Mouse (Mus musculus): ENCODE data around the gene Anapc15.

The Anapc15 gene

DNA sequence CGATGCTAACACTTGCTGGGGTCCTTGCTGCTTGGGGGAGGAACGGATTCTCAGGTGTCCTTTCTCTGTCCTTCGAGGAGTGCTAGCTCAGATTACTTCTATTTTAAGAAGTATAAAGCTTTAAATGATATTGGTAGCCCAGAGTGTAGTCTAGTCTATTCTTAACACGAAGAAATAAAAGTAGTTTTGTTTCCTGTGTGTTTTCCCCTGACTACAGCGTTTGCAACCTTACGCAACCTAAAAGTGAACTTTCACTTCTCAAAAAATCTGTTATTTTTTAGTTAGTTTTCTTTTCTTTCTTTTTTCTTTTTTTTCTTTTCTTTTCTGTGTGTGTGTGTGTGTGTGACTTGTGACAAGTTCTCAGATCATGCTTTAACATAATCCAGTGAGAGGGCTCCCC is 11.8 kb upstream of the Anapc15 start:
- no peak for DNase-seq

DNA sequence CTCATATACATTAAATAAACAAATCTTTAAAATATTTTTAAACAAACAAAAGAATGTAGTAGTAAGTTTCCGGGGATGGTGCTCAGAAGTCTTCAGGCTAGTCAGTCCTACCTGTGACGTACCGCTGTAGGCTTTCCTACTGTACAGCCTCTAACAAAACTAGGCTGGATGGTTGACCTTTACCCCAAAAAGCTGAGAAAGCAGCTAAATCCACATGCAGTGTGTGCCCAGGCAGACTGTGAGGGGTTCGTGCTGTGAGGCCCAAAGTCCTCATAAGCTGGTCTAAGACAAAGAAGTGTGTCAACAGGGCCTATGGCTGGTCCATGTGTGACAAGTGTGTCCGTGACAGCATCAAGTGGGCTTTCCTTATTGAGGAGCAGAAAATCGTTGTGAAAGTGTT is 10.7 kb upstream of the Anapc15 start:
- no peak for DNase-seq

DNA sequence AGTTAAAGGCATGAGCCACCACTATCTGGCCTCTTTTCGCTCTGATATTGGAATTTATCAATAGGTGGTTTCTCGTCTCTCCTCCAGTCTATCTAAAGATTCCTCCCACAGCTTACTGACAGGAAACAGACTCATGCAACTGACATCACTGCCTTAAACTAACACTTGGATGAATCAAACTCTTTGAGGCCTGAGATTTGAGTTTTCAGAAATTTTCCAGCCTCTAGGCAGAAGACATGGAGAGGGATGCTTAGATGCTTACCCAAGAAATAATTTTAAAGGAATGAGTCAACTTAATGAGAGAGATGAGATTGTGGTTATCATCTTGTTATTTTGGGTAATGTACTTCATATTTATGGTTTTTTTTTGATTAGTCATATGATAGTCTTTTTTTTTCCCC is 9.7 kb upstream of the Anapc15 start:
- no peak for DNase-seq

DNA sequence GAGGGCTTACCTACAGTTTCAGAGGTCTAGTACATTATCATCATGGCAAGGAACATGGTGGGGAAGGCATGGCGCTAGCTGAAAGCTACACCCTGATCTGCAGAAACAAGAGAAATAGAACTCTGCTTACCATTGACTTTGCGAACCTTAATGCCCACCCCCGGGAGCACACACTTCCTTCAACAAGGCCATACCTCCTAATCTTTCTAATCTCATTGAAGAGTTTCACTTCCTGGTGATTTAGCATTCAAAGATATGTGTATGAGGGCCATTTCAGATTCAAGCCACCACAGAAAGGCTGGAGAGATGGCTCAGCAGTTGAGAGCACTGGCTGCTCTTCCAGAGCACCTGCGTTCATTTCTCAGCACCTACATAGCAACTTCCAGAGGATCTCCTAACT is 6.4 kb upstream of the Anapc15 start, which contains the start of gene Folr2:
Gene Folr2, minus strand, starts transcription at position 101 of the 400 bp plus-strand sequence.
- no peak for DNase-seq

DNA sequence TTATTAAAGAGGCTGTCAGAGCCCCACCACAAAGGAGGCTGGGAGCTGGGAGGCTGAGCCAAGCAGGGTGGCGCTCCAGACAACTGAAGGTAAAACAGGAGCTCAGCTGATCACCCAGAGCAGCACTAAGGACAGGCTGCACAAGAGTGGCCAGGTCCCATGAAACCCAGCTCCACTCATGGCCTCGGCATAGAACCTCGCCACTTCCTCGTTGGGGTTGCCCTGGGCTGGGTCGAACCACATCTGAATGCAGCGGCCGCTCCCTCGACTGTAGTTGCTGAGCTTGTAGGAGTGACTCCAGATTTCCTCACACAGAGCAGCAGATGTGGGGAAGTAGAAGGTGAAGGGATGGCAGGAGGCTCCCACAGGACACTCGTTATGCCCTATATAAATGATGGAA is 5.2 kb upstream of the Anapc15 start:
- DNase-seq = no peak

DNA sequence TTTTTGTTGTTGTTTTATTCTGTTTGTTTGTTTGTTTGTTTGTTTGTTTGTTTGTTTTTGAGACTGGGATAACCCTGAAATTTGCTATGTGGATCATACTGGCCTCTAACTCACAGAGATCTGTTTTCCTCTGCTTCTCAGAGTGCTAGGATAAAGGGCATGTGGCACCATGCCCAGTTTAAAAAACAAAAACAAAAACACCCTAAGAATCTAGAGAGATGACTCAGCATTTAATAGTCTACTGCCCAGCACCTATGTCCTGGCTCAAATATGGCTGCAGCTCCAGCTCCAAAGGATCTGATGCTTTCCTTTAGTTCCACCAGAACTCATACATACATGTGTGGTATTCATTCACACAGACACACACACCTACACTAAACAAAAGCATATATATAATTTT is 2.5 kb upstream of the Anapc15 start:
- no peak for DNase-seq

DNA sequence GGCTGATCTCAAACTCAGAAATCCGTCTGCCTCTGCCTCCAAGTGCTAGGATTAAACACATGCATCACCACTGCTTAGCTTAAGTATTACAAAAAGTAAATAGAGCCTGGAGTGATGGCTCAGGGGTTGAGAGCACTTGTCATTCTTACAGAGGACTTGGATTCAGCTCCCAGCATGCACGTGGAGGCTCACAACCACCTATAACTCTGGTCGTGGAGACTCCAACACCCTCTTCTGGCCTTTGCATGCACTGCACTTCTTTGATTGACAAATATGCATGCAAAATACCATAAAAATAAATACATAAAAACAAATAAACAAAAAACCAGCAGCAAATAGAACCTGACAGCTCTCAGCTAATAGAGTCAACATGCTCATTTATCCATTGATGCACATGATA is 1.2 kb upstream of the Anapc15 start:
- DNase-seq = no peak

DNA sequence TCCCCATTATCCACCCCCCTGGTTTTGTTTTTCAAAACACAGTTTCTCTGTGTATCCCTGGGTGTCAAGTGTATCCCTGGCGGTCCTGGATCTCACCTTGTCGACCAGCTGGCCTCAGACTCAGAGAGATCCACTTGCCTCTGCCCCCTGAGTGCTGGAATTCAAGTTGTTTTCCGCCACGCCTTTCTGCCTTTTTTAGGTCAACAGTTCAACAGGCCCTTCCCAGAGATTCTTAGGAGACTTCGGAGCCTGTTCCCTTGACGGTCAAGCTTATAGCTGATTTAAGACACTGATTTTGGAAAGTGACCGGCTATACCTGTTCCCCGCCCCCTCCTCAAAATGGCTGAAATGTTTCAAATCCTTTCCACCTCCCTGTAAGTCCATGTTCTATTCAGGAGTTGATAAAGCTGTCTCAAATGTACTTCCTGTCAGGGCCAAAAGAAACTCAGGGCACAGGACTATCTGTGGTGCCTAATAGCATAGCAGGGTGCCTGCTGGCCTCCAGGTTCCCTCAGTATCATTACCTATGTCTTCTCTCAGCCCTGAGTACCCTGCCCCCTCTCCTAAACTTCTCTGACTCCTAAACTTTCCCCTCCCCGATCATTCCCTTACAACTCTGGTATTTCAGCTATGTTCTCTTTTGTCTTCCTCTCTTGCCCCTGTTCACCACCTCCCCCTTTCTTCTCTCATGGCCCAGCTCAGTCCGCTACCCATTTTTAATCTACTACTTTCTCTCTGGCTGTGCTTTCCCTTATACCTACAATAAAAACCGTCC is 3.2 kb downstream of the Anapc15 start:
- DNase-seq = no peak

DNA sequence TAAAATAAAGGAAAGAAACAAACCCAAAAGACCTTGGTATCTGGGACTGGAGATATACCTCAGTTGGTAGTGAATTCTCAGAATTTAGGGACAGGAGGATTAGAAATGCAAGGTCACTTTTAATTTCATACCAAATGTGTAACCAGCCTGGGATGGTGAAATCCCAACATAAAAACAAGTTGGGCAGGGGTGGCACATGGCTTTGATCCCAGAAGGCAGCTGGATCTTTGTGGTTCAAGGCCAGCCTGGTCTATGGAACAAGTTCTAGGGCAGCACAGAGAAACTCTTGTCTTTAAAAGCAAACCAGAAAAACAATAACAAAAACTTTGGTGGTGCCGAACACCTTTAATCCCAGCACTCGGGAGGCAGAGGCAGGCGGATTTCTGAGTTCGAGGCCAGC is 4.0 kb downstream of the Anapc15 start:
- DNase-seq = no peak

DNA sequence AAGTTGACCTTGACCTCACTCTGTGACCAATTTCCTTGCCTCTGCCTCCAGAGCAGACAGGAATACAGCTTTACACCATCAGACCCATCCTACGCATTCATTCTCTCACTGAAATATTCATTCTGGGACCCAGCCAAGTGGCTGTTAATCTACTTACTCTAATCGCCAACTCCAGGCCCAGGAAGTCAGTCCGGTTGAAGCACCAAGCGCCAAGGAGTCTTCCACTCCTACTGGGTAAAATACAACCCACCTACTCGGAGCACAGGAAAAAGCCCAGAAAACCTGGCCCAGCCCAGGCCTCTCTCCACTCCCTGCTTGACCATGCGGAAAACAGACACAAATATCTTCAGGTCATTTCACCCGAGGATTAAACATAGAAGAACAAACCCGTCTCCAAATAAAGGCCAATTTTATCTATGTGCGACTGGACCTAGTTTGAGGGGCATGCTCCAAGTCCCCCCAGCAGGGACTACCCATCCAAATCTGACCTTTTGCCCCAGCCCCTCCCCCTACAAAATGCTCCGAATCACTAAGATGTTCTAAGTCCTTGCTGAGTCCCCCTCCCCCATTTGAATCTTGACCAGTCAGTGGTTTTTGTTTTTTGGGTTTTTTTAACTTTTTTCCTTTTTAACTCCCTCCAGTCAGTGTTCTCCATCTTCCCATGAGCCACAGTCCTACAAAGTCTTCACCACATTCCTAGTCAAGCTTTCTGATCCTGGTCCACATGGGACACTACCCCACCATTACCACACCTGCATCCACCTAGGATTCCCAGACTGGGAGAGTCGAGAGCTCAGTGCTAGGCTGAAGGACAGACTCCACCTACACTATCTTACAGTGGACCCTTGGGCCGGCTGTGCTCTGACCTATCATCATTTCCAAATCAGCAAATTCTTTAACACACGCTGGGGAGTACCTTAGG is 5.0 kb downstream of the Anapc15 start:
- no peak for DNase-seq

DNA sequence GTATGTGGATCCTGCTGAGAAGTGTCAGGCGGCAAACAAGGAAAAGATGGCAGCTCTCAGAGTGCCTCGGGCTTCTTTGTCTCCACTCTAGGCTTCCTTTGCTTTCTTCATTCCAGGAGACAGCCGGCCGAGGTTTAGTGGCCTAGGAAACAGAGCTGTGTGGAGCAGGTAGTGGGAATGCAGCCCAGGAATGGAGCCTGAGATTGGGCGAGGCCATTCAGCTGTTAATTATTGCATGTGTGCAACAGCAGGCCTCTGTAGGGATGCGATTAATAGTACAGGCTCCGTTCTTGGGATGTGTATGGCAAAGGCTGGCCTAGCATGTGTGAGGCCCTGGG is 5.6 kb downstream of the Anapc15 start:
- no peak for DNase-seq

DNA sequence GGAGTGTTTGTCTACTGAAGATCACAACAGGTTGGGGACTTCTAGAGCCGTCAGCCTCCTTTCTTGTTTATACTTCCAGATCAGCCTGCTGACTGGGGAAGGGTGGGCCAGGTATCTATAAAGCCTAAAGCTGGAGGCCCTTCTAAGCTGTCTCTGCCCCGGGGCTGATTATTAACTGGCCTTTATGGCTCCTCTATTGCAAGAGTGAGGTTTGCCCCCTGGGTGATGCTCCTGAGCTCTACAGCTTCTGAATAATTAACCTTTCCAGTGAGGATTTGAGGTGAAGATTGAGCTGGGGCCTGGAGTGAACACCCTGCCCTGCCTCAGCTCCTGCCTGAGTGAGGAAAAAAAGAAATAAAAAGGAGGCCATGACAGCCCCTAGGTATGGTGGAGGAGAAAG is 7.1 kb downstream of the Anapc15 start, which contains the start of gene Folr1:
Gene Folr1, minus strand, starts transcription at position 160 of the 400 bp plus-strand sequence.
- DNase-seq = no peak

DNA sequence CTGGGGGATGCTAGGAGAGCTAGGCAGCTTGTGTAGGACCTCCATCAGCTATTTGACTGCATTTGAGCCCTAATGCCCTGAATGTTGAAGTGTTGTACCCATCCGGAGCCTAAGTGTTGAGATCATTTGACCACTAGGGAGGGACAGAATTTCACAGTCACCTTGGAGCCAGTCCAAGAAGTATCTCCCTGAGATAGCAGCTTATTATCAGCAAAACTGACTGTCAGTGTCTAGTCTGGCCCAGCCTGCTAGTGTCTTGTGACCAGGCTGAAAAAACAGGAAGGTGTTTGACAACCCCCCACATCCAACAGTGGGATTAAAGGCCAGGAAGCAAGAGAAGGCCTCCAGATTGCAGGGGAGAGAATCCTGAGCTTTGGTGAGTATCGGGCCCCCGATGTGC is 7.8 kb downstream of the Anapc15 start:
- DNase-seq = no peak

DNA sequence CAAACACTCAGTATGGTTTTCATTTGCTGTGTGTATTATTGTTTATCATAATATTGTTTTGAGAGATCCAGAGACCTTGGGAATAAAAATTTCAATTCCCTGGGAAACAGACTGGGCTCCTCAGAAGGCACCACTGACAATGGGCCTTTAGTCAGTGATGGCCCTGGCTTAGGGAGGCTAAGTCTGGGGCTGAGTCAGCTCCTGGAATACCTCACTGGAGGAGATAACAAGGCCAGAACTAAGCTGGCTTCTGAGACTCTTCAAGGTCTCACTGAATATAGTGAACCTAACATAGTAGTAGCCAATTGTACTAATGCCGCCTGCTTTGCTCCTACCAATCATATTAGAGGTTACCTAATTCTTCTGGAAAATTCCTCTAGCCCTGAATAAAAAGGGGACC is 12.5 kb downstream of the Anapc15 start:
- no peak for DNase-seq

DNA sequence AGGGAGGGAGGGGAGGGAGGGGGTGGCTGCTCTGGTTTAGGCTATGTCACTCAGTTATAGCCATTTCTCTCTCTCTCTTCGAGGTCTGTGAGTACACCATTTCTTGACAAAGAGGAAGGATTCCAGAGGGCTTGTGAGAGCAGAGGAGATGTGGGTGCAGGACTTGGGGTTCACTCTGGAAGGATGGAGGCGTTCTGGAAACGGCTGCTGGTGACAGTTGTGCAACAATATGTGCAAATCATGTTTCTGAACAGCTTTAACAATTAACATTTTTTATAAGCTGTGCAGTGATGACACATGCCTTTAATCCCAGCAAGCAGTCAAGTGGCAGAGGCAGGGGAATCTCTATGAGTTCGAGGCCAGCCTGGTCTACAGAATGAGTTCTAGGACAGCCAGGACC is 17.3 kb downstream of the Anapc15 start:
- DNase-seq = no peak

DNA sequence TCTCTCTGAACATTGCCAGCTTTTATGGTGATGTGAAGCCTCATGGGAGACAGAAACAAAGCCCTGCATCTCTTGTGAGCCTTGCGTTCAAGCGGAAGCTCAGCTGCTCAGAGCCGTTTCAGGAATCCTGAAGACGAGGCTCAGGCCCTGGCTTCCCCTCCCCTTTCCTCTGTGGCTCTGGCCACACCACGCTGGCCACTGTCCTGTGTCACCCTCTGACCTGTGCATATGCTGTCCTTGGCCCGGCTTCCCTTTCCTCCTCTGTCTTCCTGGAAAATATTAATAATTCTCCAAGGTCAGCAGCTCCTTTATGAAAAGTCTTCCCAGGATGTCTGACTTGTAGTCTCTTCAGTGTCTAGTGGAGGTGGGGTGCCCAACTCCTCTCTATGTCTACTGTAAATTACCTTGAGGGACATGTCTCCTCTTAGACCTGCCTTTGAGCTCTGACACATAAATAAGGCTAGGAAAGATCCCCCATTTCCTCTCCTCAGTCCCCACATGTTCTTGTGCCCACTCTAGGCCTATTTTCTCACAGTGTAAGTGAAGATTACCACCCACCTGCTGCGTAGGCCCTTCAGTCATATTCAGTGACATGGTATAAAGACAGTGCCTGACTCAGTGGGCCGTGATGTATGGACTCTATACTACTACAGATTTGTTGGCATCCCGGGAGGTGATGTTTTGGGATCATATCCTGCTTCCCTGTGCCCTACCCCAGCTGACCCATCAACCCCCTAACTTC is 19.1 kb downstream of the Anapc15 start:
- DNase-seq = no peak

DNA sequence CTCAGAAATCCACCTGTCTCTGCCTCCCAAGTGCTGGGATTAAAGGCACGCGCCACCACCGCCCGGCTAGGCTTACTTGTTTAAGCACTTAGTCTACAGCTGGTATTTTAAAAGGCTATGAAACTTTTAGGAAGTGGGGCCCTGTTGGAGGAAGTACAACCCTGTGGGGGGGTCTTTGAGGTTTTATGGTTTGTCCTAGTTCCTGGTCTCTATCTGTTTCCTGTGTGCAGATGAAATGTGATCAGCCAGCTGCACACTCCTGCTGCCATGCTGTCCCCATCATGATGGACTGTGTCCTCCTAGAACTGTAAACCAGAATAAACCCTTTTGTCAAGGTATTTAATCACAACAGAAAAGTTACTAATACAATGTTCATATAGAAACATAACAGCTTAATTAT is 20.6 kb downstream of the Anapc15 start:
- no peak for DNase-seq

DNA sequence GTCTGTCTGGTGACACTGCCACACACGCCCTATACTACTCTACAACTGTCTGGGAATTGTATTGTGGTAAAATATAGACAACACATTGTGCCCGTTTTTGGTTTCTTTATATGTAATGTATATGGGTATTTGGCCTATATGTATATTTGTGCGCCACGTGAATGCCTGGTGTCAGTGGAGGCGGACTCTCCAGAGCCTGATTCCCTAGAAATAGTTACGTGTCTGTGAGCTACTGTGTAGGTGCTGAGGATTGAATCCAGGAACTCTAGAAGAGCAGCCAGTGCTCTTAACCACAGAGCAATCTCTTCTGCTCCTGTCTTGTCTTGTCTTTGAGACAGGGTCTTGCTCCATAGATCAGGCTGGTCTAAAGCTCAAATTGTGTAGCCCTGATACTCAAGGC is 22.8 kb downstream of the Anapc15 start:
- DNase-seq = no peak

DNA sequence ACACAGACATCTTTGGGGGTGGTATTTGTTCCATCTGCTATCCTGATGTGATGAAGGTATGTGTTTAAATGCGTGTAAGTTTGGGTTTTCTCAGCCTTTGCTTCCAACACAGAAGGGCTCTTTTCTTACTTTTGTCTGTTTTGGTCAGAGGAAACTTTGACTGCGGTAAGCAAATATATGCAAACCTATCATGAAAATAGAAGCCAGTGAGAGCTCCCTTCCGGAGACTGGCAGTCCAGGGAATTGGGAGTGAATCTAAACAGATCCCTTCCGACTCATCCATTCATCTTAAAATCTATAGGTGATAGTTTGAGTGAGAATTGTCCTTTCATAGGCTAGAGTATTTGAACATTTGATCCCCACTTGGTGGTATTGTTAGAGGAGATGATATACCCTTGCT is 24.9 kb downstream of the Anapc15 start:
- DNase-seq = no peak

DNA sequence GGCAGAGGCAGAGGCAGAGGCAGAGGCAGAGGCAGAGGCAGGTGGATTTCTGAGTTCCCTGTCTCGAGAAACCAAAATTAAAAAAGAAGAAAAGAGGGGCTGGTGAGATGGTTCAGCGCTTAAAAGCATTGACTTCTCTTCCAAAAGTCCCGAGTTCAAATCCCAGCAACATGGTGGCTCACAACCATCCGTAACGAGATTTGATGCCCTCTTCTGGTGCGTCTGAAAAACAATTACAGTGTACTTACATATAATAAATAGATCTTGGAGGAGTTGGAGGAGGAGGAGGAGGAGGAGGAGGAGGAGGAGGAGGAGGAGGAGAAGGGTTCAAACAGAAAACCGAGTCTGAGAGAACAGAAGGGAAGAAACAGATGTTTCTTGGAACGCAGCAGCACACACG is 32.2 kb downstream of the Anapc15 start:
- no peak for DNase-seq

DNA sequence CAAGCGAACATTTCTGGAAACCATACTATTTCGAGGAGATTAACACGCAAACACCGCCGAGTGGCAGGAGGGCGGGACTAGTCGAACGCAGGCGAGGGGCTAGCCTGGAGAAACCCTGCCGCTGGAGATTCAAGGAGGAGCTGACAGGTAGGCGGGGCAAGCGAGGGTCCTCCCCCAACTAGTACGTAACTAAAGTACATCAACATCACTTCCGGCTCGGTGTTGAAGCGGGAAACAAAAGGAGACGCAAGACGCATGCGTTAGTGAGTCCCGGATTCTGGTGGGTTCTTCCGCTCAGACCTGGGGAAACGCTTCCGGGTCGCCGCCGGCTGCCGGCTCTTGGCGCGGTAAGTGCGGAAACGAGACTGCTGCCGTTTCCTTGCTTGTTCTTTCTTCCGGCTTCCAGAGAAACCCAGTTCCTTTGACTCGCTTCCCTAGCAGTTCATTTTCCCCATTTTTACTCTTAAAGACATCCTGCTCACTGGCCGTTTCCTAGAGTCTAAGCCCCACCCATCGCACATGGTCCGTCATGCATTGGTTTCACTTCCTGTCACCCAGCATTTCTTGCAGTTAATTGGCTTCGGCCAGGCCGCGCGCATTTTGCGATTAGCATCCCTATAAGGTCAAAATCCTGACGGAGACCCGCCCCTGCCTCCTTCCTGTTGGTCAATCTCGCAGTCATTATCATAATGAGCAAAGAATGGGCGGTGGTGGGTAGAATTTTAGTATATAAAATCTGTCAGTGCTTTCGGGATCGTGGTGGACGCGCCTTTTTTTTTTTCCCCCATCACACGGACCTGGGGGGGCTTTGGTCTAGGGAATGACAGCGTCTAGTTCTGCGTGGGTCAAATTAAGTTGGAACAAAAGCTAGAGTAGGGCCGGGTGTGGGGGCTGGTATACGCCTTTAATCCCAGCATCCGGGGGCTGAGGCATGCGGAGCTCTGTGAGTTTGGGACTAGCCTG is 32.9 kb downstream of the Anapc15 start:
- peak; percentile 92 for DNase-seq
